Mouse (Mus musculus): ENCODE measurements around the gene Stk11.
A peak's percentile ranks its signal among the peaks of the same experiment; 100 is the strongest.

The Stk11 gene

DNA sequence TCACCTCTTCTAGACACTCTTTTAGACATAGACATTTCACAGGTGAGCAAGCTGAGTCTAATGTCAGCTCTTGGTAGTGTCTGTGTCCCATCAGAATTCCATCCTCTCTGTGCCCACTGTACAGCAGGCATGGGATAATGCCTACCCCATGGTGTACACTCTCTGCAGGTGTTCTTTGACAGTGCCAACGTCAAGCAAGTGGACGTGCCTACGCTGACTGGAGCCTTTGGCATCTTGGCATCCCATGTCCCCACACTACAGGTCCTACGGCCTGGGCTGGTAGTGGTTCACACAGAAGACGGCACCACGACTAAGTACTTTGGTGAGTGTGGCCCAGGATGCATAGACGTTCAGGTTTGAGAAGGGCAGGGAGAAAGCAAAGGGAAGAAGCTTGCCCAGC is 28.1 kb downstream of the Stk11 start:
- DNase-seq (ENCODE audit: low read depth, low spot score) = no peak

DNA sequence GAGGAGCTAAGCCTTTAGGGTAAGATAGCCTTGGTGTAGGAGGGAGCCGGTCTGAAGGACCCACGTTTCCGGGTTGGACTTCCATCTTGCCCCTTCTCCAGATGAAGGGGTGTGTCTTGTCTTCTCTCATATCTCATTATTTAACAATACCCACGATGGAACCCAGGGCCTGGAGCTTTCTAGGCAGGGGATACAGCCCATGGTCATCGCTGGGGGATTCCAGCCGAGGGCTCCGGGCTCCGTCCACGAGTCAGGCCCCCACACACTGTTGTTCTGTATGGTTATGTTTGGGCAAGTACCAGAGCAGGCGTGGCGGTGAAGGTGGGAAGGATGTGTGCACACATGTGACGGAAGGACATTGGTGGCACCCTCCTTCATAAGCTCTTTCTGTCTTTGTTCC is 28.6 kb downstream of the Stk11 start:
- DNase-seq (ENCODE audit: low read depth, low spot score) = no peak

DNA sequence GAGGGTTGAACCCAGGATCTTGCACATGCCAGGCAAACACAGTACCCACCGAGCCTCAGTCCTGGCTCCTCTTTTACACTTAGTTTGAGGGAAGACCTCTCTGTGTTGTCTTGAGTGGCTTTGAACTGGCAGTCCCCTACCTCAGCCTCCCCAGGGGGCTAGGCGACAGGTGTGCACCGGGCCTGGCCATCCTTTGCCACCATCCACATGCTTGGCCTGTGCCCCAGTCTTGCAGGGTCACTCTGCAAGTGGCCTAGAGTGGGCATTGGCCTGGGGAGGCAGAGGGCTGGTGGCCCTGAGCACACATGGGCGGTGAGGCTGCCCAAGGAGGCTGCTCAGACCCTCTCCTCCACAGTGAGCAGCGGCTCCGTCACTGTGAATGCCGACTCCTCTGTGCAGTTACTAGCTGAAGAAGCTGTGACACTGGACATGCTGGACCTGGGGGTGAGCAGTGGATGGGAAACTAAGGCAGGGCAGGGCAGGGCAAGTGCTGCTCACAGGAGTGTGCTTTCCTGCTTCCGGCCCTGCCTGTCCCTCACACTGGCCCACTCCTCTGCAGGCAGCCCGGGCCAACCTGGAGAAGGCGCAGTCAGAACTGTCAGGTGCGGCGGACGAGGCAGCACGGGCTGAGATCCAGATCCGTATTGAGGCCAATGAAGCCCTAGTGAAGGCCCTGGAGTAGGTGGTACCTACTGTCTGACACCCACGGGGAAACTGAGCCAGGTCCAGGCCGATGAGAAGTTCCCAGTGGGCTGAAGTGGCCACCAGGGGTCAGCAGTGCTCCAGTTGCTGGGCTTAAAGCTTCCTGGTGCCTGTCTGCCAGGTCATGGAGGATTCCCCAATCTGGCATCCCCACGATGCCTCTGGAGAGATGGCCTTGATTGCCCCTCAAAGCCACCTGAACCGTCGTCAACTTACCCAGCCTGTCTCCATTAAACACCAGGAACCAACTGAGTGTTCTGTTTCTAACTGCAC is 29.5 kb downstream of the Stk11 start:
- DNase-seq (ENCODE audit: low read depth, low spot score) = peak; percentile 74

DNA sequence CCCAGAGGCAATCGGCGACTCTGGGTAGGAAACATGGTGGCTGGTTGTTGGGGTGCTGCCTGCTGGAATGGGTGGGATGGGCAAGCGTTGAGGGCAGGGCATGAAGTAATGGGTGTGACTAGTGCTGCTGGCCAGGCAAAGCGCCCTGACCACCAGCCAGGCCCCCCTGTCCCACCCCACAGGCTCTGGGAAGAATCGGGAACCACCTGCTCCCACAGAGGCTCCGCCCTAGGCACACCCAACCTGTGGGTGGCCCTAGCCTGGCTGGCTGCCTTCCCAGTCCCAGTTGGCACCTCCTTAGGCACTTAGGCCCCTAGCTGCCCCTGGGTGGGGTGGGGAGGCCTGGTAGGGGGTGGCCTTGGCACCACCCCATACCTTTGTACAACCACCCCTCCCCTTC is 30.3 kb downstream of the Stk11 start:
- no peak for DNase-seq (ENCODE audit: low read depth, low spot score)

DNA sequence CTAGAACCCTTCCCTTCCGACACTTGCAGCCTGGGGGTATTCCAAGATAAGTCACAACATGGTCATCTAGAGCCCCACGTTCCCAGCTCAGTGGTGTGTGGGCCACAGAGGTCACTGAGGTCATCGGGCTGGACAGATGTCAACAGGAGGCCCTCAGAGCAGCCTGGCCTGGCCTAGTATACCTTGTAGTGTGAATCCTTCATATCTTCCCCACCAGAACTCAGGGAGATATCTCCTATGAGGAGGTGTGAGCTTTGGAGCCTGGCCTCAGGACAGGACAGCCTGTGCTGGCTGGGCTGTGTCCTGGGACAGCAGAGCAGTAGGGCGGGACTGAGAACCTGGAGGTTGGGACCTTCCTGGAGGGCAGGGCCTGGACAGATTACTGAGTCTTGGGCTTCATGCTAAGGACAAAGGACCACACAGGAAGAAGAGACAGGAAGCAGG is 31.0 kb downstream of the Stk11 start:
- DNase-seq (ENCODE audit: low read depth, low spot score) = no peak

DNA sequence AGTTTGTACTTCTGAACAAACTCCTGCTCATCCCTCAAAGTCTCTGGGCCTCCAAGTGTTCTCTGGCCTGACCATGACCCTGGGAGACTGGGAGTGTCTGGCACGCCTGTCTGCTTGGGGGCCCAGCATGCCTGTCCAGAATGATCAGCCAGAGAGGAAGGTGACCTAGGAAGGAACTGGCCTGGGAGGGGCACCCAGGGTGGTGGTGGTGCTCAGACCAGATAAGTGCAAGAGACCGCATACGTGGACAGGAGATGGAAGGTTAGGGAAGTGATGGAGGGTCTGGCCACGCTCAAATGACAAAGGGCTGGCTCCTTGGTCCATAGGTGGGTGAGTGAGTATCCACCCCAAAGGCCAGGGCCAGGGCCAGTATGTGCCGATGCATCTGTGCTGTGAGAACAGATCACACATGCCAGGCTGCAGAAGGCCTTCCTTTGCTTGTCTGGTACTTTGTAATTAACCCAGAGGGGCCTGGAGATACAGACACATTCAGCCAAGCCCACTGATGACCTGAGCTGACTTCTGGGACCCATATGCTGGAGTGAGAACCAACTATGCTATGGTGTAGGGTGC is 31.6 kb downstream of the Stk11 start:
- DNase-seq (ENCODE audit: low read depth, low spot score) = no peak

DNA sequence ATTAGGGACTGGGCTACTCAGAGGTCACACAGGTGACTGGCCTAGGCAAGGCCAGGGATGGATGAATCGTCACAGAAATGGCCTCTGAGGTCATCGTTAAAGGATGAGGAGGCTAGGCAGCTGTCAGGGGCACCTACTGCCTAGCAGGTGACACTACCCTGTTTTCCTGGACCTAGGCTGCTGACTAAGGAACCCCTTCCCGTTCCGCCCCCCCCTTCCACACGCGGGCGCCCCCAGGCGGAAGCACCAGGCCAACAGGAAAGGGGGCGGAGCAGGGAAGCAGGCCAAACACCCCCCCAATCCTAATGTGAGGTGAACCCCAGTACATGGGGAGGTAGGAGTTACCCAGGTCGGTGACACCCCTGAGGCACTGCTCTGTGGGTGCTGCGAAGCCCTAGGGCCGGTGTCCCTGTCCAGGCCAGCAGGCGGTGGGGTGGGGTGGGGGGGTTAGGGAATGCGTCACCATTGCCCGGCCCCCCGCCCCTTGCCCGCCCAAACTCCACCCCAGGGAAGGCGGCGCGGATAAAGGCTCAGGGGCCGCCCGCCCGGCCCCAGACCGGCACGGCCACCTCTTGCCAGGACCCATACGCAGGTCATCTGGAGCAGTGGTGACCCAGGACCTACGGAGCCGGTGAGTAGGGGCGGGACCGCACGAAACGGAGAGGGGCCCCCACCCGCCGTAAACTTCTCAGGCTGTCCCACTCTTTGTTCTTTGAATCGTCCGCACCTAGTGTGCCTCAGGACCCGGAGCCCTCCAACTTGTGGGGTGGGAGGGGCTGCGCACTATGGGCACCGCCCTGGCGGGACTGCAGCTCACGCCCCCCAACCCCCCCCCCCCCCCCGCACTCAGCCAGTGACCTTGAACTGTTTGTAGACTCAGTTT is 32.4 kb downstream of the Stk11 start, which contains the start of gene Midn:
Gene Midn (plus strand): TSS at position 554 of the 883 bp plus-strand sequence.
- peak; percentile 85 for DNase-seq (ENCODE audit: low read depth, low spot score)

DNA sequence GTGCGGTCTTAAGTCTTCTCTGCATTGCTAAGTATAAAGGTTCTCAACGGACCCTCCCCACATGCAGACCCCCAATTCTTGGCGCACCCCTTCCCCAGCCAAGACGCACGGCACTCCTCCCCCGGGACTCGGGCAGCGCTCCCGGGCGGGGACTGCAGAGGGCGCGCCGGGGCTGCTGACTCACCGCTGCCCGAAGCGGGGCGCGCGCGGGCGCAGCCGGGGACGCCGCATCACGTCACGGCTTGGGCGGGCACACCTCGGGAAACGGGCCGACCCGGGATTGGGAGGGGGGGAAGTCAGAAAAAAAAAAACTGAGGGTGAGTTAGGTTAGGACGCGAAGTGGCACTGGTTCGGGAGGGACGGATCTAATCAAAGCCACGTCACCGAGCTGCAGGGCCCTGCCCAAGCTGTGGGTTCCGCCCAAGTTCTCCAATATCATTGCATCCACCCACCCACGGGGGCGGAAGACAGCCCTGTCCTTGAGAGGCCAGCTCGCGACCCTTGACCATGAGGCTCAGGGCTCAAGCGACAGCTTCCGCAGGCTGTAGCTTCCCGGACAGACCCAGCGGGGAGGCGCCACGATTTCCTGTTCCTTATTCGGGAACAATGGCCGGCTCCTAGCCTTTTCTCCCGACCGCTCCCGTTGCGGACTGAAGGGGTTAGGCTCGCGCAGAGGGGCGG is 33.1 kb downstream of the Stk11 start:
- DNase-seq (ENCODE audit: low read depth, low spot score) = peak; percentile 96

DNA sequence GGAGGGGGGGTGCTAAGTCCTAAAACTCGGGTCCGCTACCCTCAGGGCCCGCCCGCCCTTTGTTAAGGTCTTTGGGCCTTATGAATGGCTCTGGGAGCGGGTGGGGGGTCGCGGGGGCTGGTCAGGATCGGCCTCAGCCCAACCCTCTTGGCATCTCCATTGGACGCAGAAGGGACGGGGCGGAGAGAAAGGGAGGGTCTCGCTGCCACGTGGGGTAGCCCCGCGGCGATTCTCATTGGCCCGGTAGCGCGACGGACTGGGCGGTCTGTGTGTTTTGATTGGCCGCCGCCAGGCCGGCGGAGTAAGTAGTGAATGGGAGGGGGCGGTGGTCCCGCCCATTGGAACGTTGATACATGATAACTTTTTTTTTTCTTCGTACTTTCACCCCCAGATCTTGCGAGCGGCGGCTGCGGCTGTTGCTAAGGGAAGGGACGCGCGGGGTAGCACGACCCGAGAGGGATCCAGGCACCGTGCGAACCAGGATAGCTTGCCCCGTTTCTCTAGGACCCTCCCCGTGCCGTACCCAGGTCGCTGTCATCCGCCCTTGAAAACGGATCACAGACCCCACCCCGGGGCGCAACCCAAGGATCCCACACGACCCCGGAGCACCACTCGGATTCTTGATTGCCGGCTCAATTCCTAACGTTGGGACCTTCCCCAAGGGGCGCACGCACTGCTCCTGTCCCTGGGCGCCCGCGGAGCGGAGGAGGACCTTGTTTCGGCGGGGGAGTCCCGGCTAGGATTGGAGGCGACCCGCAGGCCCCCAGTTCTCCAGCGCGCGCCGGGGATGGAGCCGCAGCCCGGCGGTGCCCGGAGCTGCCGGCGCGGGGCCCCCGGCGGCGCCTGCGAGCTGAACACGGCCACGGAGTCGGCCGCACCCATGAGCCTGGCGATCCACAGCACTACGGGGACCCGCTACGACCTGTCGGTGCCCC is 34.0 kb downstream of the Stk11 start:
- DNase-seq (ENCODE audit: low read depth, low spot score) = peak; percentile 99

DNA sequence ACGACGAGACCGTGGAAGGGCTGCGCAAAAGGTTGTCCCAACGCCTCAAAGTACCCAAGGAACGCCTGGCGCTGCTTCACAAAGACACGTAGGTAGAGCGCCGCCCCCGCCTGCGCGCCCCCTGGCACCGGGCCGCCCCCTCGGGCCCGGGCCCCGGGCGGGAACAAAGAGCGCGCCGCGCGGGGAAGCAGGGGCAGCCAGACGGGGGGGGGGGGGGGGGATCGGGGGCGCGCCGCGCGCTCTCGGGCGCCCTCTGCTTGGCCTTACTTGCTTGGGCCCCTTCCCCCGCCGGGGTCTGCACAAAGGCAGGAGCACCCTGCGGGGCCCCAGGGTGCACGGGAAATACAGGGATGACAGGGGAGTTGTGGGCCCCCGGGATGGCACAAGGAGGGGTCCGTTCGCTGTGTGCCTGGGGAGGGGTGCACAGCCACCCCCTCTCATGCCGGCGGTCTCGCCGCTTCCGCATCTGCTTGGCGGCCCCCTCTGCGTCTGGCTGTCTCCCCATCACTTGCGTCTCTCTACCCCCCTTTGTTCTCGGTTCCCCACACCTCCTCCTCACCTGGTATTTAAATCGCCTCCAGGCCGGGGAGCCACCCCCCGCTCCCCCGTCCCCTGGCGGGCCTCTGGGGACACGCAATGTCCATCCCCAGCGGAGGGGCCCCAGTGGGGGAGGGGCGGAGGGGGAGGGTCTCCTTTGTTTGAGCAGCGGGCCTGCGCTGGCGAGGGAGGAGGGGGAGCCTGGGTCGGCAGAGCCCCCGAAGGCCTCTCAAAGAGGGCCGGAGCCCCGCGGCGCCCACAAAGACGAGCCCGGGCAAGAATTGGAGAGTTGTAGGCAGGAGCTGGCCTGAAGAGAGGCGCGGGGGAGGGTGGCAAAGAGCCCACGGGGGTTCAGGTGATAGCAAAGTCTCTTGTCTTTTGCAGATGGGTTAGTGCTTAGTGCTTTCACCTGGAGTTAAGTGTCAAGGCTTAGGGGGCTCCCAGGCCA is 34.9 kb downstream of the Stk11 start:
- DNase-seq (ENCODE audit: low read depth, low spot score) = peak; percentile 59

DNA sequence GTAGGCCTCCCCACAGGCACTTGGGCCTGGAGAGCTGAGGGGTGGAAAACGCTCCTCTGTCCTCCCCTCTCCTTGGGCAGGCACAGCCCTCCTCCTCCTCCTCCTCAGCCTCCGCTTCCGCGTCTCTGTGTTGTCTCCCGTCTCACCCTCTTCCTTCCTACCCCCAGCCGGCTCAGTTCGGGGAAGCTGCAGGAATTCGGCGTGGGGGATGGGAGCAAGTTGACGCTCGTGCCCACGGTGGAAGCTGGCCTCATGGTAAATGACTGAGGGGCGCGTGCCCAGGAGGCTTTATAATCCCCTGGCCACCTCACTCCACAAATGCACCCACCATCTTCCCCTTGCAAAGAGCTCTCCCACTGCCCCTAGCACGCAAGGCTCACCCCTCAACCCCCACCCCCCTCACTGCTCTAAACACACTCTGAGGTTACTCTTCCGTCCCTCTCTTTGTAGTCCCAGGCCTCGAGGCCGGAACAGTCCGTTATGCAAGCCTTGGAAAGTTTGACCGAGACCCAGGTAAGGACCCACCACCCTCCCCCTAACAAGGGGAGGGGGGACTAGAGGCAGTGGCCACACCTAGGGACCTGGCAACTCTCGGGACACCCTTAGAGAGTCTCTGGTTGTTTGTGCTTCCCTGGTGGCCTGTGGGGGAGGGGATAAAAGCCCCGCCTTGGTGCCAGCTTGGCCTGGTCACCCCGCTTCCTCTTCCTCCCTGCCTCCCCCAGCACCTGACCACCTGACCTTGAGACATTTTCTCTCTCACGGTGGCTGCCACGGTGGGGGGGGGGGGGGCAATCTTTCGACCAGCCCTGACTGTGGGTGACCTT is 35.8 kb downstream of the Stk11 start:
- peak; percentile 69 for DNase-seq (ENCODE audit: low read depth, low spot score)

DNA sequence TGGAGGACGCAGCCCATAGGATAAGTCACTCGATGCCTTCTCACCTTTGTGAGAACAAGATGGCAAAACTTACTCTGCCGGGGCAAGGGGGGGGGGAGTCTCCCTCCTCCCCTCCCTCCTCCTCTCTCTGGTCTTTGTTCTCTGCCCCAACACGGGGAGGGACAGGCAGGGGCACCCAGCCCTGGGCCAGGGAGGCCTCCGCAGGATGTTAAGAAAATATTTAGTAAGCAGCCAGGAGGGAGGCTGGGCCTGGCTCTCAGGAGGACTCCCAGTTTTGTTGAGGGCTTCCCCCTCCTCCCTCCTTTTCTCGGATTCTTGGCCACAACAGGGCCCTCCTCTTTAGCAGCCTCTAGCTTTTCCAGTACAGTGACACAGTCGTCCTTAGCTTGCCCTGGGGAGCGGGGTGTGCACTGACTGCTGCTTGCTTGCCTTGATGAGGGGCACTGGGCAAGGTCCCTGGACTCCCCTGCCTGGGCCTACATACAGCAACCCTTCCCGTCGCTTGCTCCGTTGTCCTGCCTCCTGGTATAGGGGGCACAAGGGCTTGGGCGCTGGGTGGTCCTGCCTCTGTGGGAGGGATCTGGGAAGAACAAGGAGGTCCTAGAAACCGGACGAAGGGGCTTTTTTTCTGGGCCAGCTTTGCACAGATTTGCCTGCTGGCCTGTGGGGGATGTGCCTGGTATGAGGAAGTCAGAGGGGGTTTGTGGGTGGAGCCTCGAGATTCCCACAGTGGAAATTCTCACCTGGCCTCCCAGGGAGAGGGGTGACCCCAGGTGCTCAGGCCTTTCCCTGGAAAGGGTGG is 36.7 kb downstream of the Stk11 start:
- peak; percentile 52 for DNase-seq (ENCODE audit: low read depth, low spot score)

DNA sequence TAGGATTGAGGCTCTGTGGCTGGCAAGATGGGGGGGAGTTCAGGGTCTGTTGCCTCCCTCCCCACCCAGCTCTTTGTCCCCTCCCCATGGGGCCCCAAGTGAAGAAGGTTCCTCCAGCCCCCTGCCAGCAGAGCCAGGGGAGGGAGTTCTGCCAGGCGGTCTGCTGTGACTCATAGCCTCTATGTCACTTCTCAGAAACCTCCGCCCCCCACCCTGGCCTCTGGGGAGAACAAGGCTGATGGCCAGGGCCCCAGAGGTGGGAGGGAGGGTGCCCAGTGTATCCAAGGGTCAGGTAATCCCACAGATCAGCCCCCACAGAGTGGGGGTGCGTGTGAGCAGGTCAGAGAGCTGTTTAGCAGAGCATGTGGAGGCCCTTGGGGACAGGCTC is 37.3 kb downstream of the Stk11 start:
- no peak for DNase-seq (ENCODE audit: low read depth, low spot score)

DNA sequence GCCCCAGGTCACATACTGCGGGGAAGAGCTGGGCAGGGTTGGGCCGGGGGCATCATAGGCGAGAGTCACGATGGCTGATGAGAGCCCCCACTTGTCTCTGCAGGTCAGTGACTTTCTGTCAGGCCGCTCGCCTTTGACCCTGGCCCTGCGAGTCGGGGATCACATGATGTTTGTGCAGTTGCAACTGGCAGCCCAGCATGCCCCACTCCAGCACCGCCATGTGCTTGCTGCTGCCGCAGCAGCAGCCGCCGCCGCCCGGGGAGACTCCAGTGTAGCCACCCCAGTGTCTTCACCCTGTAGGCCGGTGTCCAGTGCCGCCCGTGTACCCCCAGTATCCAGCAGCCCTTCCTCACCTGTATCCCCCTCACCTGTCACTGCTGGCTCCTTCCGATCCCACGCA is 38.1 kb downstream of the Stk11 start:
- no peak for DNase-seq (ENCODE audit: low read depth, low spot score)

DNA sequence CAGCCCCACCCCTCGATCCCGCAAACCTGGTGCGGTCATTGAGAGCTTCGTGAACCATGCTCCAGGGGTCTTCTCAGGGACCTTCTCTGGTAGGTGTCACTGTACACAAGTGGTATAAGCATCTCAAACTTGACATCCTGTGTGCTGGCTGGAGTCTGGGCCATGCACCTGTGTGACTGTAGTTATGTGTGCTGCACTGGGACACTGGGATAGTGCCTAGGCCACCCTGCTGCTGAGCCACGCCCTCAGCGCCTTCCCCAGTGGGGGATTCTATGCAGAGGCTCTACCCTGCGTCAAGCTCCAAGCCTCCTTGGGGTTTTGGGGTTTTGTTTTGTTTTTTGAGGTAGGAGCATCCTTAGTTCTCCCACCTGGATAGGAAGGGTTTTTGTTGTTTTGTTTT is 38.8 kb downstream of the Stk11 start:
- no peak for DNase-seq (ENCODE audit: low read depth, low spot score)

DNA sequence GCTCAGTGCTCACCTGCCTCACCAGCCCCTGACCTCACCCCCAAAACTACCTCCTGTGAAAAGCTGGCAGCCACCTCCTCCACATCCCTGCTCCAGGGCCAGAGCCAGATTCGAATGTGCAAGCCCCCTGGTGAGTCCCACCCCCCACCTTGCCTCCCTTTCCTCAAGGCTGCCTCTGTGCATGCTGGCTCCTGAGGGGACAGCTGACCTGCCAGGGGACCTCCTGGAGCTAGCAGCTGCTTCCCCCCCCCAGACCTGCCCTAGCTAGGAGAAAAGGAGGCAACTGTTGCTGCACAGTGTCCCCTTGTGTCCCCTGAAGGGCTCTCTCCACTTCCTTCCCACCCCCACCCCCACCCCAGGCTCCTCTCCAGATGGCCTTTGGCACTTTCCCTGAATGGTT is 39.7 kb downstream of the Stk11 start:
- no peak for DNase-seq (ENCODE audit: low read depth, low spot score)

DNA sequence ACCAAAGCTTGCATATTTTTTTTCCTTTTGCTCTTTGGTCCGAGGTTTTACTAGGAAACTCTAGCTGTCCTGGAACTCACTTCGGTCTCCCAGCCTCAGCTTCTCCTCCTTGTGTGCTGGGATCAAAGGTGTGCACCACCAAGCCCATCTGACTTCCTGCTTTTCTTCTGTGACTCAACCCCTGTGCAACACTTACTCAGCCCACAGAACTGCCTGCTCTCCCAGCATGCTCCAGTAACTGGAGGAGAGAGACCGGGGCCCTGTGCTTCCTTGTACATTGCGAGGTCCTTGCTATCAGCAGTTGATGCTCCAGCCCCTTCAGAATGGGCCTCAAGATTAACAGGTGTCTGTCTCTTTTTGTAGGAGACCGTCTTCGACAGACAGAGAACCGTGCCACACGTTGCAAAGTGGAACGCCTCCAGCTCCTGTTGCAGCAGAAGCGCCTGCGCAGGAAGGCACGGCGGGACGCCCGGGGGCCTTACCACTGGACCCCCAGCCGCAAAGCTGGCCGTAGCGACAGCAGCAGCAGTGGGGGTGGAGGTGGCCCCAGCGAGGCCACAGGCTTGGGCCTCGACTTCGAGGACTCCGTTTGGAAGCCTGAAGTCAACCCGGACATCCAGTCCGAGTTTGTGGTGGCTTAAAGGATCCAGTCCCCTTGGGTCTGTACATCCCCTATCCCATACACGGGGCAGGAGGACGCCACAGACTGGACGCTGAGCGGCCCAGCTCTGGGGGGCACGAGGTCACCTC is 40.6 kb downstream of the Stk11 start:
- DNase-seq (ENCODE audit: low read depth, low spot score) = no peak

All from ZHBTc4 (cell line).